Mouse (Mus musculus): Measurements from ENCODE around the gene Tulp2. TPM values are rescaled to one million over a fixed set of nuclear protein-coding genes. Genes with fewer than 3 reads are reported as not detected.
"Not testable (repeated sequence)": the region's sequence is repeated elsewhere in the genome, so short reads cannot be mapped to it uniquely, and the experiment has no call there.

Tulp2 gene
- polyA plus RNA-seq, 1 experiment from 2014 or later = 0.87 TPM

GRCm38 (mm10) chr7:45461326-45461725 lies 20.4 kb upstream of the Tulp2 start:
- peak overlapping the region; percentile 75 for H3K4me3 ChIP-seq
- H3K9ac ChIP-seq = peak overlapping the region; percentile 64; the same call in 1 of the 2 replicates
- H3K9me3 ChIP-seq (replicated peaks) = no peaks in the 10 kb centered on the region
- H3K36me3 ChIP-seq = peaks cover 64% of the 10 kb centered on the region
- H3K27ac ChIP-seq (ENCODE audit: poor library complexity, severe bottlenecking) = peak overlapping the region; percentile 86
- H3K4me1 ChIP-seq (replicated peaks) = peaks cover 56% of the 10 kb centered on the region
- 58% methylated on average over 5 of the region's 5 CpGs for WGBS
- H3K4me2 ChIP-seq = peak overlapping the region; percentile 72
- H3K27me3 ChIP-seq (replicated peaks) = no peaks in the 10 kb centered on the region
- peak; percentile 5; the same call in 1 of the 2 replicates for ATAC-seq (ENCODE audit: insufficient number of reproducible peaks, low FRiP score)

DNA sequence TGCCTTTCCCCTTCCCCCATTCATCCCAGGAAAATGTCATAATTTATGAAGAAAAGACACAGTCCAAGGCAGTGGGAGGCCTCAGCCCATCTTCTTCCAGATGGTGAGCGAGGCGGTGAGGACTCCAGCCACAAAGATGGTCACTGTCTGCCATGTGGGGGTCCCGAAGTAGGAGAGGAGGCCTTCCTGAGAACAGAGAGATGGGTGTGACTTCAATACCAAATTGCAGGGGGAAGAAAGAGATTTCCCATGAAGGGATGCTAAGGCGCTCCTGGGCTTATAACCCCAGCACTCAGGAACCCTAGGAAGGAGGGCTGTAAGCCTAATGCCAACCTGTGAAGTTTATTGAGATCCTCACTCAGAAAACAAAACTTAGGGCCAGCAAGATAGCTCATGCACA lies 19.9 kb upstream of the Tulp2 start:
- H3K27me3 ChIP-seq (replicated peaks) = no peaks in the 10 kb centered on the region
- no peak overlapping the region for H3K9ac ChIP-seq
- H3K9me3 ChIP-seq (replicated peaks) = no peaks in the 10 kb centered on the region
- H3K36me3 ChIP-seq = peaks cover 60% of the 10 kb centered on the region
- ATAC-seq (ENCODE audit: insufficient number of reproducible peaks, low FRiP score) = no peak
- H3K4me3 ChIP-seq = no peak overlapping the region
- 0 out of 2 replicates have a peak overlapping the region, but pooled peaks have one; percentile 72 for H3K4me2 ChIP-seq
- H3K27ac ChIP-seq (ENCODE audit: poor library complexity, severe bottlenecking) = peak overlapping the region; percentile 86
- 88% methylated on average over 4 of the region's 4 CpGs for WGBS
- peaks cover 52% of the 10 kb centered on the region for H3K4me1 ChIP-seq (replicated peaks)

- H3K36me3 ChIP-seq = peaks cover 55% of the 10 kb centered on the region
- H3K9me3 ChIP-seq (replicated peaks) = no peaks in the 10 kb centered on the region
- no peak overlapping the region for H3K4me2 ChIP-seq
- no peak overlapping the region for H3K27ac ChIP-seq (ENCODE audit: poor library complexity, severe bottlenecking)
- H3K4me1 ChIP-seq (replicated peaks) = peaks cover 50% of the 10 kb centered on the region
- no peak overlapping the region for H3K9ac ChIP-seq
- no peak for ATAC-seq (ENCODE audit: insufficient number of reproducible peaks, low FRiP score)
- H3K27me3 ChIP-seq (replicated peaks) = no peaks in the 10 kb centered on the region
- no peak overlapping the region for H3K4me3 ChIP-seq
- 88% methylated on average over 4 of the region's 4 CpGs for WGBS
These were observed 19.4 kb upstream of the Tulp2 start for GRCm38 (mm10) chr7:45462325-45462724.

DNA sequence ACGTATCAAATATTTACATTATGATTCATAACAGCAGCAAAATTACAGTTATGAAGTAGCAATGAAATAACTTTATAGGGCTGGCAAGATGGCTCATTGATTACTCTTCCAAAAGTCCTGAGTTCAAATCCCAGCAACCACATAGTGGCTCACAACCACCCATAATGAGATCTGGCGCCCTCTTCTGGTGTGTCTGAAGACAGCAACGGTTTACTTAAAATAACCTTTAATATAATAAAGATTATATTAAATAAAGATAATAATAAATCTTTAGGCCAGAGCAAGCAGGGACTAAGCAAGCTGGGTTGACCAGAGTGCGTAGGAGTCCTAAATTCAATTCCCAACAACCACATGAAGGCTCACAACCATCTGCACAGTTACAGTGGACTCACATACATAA lies 18.8 kb upstream of the Tulp2 start:
- H3K27me3 ChIP-seq (replicated peaks); H3K27ac ChIP-seq (ENCODE audit: poor library complexity, severe bottlenecking); ATAC-seq (ENCODE audit: insufficient number of reproducible peaks, low FRiP score); H3K9ac ChIP-seq; H3K4me3 ChIP-seq; H3K9me3 ChIP-seq (replicated peaks); H3K4me2 ChIP-seq: not testable (repeated sequence)
- H3K4me1 ChIP-seq (replicated peaks) = peaks cover 46% of the 10 kb centered on the region
- peaks cover 50% of the 10 kb centered on the region for H3K36me3 ChIP-seq
- 79% methylated on average over 4 of the region's 4 CpGs for WGBS

- no peak for ATAC-seq (ENCODE audit: insufficient number of reproducible peaks, low FRiP score)
- Histone ChIP-seq H3K4me2 (no peak overlapping the region), H3K9ac (no peak overlapping the region), H3K9me3 (replicated peaks) (no peaks in the 10 kb centered on the region), H3K27ac (ENCODE audit: poor library complexity, severe bottlenecking) (no peak overlapping the region), H3K4me1 (replicated peaks) (peaks cover 40% of the 10 kb centered on the region), H3K4me3 (no peak overlapping the region), H3K27me3 (replicated peaks) (no peaks in the 10 kb centered on the region), H3K36me3 (peaks cover 41% of the 10 kb centered on the region)
- 94% methylated on average over 7 of the region's 7 CpGs for WGBS
These were observed 17.5 kb upstream of the Tulp2 start for GRCm38 (mm10) chr7:45463987-45464778.

GRCm38 (mm10) chr7:45465112-45465511 lies 16.6 kb upstream of the Tulp2 start:
- 94% methylated on average over 12 of the region's 12 CpGs for WGBS
- no peak overlapping the region for H3K9ac ChIP-seq
- ATAC-seq (ENCODE audit: insufficient number of reproducible peaks, low FRiP score) = no peak
- no peaks in the 10 kb centered on the region for H3K27me3 ChIP-seq (replicated peaks)
- peaks cover 38% of the 10 kb centered on the region for H3K4me1 ChIP-seq (replicated peaks)
- H3K4me3 ChIP-seq = no peak overlapping the region
- H3K36me3 ChIP-seq = peaks cover 41% of the 10 kb centered on the region
- no peak overlapping the region for H3K27ac ChIP-seq (ENCODE audit: poor library complexity, severe bottlenecking)
- H3K9me3 ChIP-seq (replicated peaks) = no peaks in the 10 kb centered on the region
- H3K4me2 ChIP-seq = peak overlapping the region; percentile 93

GRCm38 (mm10) chr7:45465549-45465948 lies 16.1 kb upstream of the Tulp2 start:
- peak overlapping the region; percentile 93 for H3K4me2 ChIP-seq
- no peaks in the 10 kb centered on the region for H3K27me3 ChIP-seq (replicated peaks)
- no peaks in the 10 kb centered on the region for H3K9me3 ChIP-seq (replicated peaks)
- WGBS = 73% methylated on average over 9 of the region's 9 CpGs
- peaks cover 34% of the 10 kb centered on the region for H3K4me1 ChIP-seq (replicated peaks)
- ATAC-seq (ENCODE audit: insufficient number of reproducible peaks, low FRiP score) = no peak
- peak overlapping the region; percentile 94 for H3K9ac ChIP-seq
- H3K36me3 ChIP-seq = peaks cover 41% of the 10 kb centered on the region
- H3K4me3 ChIP-seq = peak overlapping the region; percentile 94
- H3K27ac ChIP-seq (ENCODE audit: poor library complexity, severe bottlenecking) = no peak overlapping the region

GRCm38 (mm10) chr7:45466283-45467089 lies 15.2 kb upstream of the Tulp2 start, which contains the start of gene Bax:
Gene Bax, minus strand, starts transcription at chr7:45466898.
- H3K9ac ChIP-seq = peak within 1 kb of the TSS; percentile 94
- peak within 1 kb of the TSS; percentile 93 for H3K4me2 ChIP-seq
- peak within 1 kb of the TSS; percentile 94 for H3K4me3 ChIP-seq
- H3K27ac ChIP-seq (ENCODE audit: poor library complexity, severe bottlenecking) = peak within 1 kb of the TSS; percentile 41
- peaks cover 25% of the 10 kb centered on the region for H3K4me1 ChIP-seq (replicated peaks)
- WGBS = under 1% methylated on average over 56 of the region's 58 CpGs
- no peaks in the 10 kb centered on the region for H3K9me3 ChIP-seq (replicated peaks)
- no peaks in the 10 kb centered on the region for H3K27me3 ChIP-seq (replicated peaks)
- ATAC-seq (ENCODE audit: insufficient number of reproducible peaks, low FRiP score) = peak; percentile 88
- peaks cover 38% of the 10 kb centered on the region for H3K36me3 ChIP-seq

- peak overlapping the region; percentile 93 for H3K4me2 ChIP-seq
- H3K27ac ChIP-seq (ENCODE audit: poor library complexity, severe bottlenecking) = no peak overlapping the region
- WGBS = 33% methylated on average over 7 of the region's 7 CpGs
- no peaks in the 10 kb centered on the region for H3K9me3 ChIP-seq (replicated peaks)
- peaks cover 20% of the 10 kb centered on the region for H3K4me1 ChIP-seq (replicated peaks)
- H3K36me3 ChIP-seq = peaks cover 31% of the 10 kb centered on the region
- no peaks in the 10 kb centered on the region for H3K27me3 ChIP-seq (replicated peaks)
- no peak overlapping the region for H3K9ac ChIP-seq
- ATAC-seq (ENCODE audit: insufficient number of reproducible peaks, low FRiP score) = peak; percentile 15
- H3K4me3 ChIP-seq = peak overlapping the region; percentile 94
These were observed 14.5 kb upstream of the Tulp2 start for GRCm38 (mm10) chr7:45467090-45467670.

DNA sequence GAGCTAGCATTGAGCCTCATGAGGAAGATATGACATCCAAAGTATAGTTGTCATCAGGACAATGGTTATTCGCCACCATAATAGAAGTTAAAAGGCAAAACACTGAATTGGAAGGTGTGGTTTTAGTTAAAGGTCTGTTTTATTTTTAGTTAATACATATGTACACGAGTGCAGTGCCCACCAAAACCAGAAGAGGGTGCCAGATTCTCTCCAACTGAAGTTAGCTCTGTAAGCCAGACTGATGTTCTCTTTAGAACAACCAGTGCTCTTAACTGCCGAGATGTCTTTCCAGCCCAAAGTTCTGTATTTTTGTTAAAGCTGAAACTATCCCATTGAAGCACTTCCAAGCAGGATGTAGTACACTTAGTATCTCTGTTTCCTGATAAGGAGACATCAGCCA lies 10.8 kb upstream of the Tulp2 start:
- peaks cover 10% of the 10 kb centered on the region for H3K4me1 ChIP-seq (replicated peaks)
- no peak overlapping the region for H3K4me2 ChIP-seq
- no peak overlapping the region for H3K9ac ChIP-seq
- H3K27me3 ChIP-seq (replicated peaks) = no peaks in the 10 kb centered on the region
- no peak overlapping the region for H3K4me3 ChIP-seq
- WGBS = 5% methylated on average over 3 of the region's 3 CpGs
- H3K9me3 ChIP-seq (replicated peaks) = no peaks in the 10 kb centered on the region
- no peak overlapping the region for H3K27ac ChIP-seq (ENCODE audit: poor library complexity, severe bottlenecking)
- ATAC-seq (ENCODE audit: insufficient number of reproducible peaks, low FRiP score) = no peak
- H3K36me3 ChIP-seq = 0 out of 2 replicates have a peak, but pooled peaks cover 2% of the 10 kb centered on the region

Data from heart, embryonic 12.5 days (tissue).